Mouse (Mus musculus) thymus, postnatal 0 days (tissue): Measurements from ENCODE around the gene Emb. TPM values are rescaled to one million over a fixed set of nuclear protein-coding genes. Genes with fewer than 3 reads are reported as not detected.

Source experiments
- DNase-seq: peaks from one replicate; pipeline ENCODE4 v3.0.0-alpha.2; 2015; ENCODE audit warnings: low spot score
- polyA plus RNA-seq: library from polyadenylated mRNA; unstranded; fragments of >200 nt; fragmentation: Nextera tagmentation; extraction: Ambion mirVana; gene quantifications from 2 replicates; pipeline ENCODE4 v1.2.1, GENCODE M21; 2015

The Emb gene
- polyA plus RNA-seq, 1 experiment from 2014 or later, result 155 TPM

DNA sequence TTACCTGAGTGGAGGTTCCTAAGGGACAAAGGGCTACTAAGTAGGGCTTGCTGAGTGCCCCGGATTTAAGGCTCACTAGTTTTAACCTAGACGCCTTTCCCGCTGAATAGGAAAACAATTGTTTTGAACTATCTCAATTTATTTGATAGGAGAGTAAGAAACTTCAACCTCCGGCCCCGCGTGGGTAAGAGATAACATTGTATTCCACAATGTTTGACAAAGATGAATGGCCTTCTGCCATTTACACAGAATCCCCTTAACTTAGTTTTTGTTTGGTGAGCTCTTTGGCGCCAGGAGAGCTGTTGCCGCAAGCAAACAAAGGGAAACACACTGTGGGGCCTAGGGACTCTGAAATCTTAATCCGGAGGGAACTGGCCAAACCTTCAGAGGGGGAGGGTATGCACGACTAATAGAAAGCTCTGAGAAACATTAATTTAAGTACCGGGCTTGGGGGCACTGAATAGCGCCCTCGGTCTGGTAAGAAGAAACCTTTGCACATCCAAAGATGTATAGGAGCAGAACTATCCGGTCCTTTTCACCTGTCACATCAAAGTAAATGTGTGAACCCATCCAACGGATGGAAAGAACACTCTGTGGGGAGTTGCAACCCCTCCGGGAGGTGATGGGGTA, 11.7 kb downstream of the Emb start:
- DNase-seq, result no peak

DNA sequence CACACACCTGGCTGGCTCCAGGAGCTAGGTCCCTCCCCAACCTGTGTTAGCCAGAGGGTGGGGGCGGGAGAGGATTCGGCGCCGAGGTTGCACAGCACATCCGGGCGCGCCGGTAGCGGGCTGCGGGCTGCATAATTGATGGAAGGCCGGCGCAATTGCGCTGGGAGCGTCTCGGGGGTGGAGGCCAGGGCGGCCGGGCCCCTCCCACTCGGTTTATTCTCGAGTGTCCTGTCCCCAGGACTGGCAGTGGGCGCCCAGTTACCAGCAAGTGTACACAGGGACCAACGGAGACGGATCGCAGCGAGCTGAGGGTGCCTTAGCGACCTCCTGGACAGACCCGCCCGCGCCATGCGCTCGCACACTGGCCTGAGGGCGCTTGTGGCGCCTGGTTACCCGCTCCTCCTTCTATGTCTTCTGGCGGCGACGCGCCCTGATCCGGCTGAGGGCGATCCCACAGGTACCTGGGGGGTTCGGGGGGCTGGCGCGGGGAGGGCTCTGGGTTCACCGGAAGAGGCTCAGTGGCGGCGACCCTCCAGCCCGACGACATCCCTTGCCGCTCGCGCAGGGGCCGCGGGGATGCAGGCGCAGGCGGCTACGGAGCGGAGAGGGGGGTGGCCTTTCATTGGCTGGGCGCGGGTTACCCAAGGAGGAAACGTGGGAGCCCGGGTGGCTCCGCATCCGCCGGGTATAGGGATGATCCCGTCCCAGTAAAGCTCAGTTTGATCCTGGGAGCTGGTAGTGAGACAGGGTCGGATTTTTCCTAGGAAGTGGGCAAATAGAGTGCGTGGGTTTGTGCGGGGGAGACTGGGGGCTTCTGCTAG, 12.4 kb downstream of the Emb start, which contains the start of gene Gm17509:
TSS of gene Gm17509 (minus strand) at position 575 of the 821 bp plus-strand sequence.
- DNase-seq, result peak; percentile 85

DNA sequence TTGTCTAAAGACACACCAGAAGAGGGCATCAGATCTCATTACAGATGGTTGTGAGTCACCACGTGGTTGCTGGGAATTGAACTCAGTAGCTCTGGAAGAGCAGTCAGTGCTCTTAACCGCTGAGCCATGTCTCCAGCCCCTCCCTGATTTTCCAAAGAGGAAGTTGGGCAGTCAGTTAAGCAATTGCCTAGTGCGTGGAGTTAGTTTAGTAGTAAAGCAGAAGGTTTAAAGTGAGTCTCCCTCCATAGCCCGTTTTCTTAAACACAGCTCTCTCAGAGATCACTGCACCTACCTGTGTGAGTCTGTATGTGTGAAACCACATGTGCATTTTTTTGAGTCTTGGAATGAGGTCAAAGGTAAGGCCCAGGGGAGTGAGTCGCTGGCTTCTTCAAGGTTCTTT, 14.8 kb downstream of the Emb start:
- no peak for DNase-seq

DNA sequence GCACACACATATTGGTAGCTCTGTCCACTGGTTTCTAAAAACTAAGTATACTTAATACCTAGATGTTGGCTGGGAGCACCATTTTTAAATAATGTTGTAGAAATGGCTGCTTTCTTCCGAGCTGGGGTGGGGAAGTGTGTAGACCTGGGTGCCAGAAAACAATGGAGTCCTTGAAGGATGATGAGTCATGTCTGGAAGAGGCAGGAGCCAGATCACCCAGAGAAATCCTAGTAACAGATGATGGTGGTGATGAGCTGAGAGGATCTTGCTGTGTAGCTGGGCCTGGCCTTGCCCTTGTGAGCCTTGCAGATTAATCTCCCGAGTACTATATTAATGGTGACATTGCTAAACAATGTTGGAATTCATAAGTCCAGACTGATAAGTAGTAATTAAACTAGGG, 16.6 kb downstream of the Emb start:
- DNase-seq, result no peak

DNA sequence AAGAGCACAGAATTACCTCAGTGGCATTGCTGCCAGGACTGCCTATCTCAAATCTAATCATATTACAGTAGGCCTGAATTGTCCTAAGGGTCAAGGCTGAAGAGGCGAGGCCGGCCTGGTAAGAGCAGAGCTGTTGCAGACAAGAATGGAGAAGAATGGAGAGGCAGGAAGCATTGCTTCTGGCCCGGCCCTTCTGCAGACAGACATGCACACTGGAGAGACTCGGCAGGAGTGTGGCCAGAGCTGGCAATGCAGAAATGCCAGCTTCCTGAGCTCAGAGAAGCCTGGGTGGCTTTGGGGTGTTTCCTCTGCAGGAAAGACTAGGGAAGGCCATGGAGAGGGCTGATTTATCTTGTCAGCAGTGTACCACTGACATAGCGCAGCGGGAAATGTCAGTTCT, 17.2 kb downstream of the Emb start:
- no peak for DNase-seq

DNA sequence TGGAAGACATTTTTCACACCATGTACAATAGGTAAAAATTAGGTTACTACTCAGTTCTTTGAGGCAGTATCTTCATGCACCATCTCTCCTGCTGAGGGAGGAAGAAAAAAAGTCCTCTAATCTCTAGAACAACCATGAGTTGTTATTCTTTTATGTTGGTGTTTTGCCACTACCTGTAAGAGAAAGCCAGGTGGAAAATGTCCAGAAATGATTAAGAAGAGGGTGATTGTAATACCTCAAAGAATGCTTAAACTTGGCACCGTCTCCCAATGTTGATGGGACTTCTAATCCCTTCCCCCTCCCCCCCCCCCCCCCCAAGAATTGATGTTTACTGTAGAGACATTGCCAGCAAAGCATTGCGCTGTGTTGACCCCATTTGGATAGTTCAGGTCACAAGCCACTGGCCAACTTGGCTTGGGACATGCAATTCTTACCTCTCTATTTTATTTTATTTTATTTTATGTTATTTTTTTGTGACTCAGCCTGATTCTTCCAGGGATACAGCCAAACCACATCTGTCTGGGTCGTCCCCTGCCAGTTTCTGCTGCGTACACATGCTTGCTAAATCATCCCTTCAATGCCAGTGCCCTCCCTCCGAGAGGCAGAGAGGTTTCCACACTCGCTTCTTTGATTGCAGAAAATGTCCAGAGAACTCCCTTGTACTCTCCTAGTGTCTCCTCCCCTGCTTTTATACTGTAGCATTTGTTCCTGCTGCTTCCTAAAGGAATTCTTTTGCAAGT, 22.2 kb downstream of the Emb start:
- DNase-seq, result no peak

DNA sequence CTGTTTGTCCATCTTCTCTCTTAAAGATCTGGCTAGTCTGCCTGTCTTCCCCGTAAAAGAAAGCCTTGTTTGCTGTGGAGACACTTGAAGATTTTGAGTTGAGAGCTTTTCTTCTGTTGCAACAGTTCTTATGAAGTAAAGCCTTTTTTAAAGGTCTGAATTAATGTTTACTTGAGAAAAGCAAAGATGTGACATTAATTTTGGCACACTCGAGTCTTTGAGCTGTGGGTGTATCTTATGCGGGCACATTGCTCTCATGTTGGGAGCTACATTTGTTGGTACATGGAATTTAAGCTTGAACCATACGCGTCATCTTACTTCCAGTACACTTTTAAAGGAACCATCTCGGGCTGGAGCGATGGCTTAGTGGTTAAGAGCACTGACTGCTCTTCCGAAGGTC, 25.5 kb downstream of the Emb start:
- DNase-seq, result no peak

DNA sequence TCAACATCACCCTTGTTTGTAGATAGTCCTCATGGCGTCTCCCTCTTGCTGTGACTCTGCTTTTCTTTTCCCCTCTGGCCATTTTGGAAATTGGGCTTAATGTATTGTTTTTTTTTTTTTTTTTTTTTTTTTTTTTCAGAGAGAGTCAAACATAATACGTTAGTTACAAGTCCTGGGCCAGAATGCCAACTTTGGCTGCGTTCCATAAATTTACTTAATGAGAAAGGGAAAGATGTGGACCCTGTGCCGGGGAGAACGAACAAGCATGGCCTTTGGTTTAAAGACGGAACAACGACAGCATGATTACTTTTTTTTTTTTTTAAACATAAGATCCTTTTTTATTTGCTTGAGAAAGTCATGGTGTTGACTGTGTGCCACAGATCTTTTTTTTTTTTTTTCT, 26.1 kb downstream of the Emb start:
- no peak for DNase-seq

DNA sequence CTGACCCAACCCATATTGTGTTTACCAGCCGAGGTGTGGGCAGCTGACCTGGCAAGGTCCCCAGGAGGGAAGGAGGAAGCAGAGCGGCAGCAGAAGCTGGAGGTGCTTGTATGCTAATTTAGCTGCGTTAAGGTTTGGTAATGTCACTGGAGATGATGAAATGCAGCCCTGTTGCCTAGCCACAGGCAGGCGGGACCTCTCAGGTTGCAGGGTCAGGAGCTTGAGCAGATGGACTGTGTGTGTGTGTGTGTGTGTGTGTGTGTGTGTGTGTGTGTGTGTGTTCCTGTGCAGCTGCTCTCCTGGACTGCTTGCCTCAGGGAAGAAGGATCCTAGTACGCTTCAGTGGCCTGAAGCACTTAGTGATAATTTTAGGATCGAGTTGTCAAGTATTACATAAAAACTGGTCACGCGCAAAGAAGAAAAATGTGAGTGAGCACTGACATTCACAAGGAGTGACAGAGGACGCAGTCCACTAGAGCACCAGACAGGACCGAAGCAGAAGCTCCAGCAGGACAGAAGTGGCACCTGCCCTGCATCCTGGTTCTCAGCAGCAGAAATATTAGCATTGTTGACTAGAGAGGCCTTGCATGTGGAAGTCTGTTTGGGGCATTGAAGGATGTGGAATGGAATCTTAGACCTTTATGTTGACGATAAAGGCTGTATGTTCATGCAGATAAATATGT, 27.3 kb downstream of the Emb start:
- DNase-seq, result no peak

DNA sequence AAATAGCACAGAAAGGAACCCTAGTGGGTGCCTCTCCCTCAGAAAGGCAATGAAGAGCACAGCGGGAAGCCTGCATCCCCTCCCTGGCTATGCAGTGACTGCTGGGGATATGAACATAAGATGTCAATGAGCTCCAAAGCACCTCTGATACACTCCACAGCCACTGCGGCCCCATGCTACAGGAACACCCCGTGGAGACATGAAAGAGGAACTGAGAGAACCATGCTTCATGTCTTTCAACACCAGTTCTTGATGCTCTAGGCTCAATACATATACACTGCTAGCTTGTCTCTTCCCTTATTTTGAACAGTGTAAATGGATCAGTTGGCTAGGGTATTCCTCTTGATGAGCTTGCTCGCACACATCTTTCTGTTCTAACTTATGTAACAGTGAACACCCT, 28.8 kb downstream of the Emb start:
- DNase-seq, result no peak

DNA sequence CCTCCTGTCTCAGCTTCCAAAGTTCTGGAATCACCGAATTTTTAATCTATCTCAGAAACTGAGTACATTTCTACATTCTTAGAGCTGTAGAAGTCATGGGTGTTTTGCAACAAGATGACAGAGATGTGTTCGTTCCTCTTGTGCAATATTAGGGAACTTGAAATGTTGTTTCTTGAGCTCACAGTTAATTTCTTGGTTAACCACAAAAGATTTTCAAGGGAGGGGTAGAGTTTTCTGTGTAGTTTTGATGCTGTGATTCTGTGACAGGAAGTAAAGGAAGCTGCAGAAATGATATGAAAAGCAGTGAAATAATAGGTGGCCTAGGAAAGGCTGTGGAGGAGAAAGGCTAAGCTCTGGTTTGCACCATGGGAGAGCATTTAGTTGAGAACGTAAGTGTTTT, 33.7 kb downstream of the Emb start:
- peak; percentile 25 for DNase-seq

DNA sequence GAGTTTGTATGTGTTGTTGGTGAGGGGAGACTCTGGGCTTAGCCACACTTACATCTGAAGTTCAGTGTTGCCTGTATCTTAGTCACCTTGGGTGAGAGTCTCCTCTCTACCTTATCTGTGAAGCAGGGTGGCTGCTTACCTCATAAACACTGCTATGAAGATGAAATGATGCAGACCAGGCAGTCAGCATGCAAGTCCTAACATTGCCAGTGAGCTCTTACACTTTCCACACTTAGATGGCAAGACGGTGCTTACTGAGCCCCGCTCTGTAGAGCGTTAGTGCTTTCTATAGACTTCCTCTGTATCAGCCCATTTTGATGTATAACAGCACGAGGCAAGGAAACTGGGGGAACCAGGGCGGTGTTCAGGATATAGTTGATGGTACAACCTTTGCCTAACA, 34.3 kb downstream of the Emb start:
- peak; percentile 6 for DNase-seq

DNA sequence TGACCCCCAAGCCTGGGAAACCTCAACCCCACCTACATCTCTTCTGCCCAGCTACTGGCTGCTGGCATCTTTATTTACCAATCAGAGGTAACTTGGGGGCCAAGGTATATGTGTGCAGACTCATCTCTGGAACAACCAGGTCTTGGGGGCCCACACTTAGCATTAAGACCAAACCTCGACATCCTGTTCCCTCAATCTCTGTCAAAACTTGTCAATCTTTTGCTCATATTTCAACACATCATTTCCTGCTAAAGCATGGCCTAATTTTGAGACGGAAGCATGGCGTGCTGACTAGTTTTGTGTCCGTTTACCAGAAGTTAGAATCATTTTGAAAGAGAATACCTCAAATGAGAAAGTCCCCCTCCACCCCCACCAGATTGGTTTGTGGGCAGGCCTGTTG, 52.4 kb downstream of the Emb start:
- no peak for DNase-seq

DNA sequence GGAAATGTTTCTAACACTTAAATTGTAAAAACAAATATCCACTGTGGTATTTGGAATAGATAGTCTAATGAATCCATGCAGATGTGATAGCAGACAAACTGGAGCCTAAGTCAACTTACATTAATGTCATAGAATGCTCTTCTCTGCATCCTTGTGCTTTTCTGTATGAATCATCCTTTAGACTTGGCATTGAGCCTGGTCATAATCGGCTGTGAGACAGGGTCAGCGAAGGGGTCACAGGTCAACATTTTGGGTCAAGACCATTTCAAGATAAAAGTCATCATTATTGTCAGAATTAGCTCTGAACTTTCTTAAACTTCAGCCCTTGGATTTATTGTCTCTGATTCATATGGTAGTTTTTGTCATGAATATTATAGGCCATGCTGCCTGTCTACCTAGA, 57.8 kb downstream of the Emb start:
- no peak for DNase-seq

DNA sequence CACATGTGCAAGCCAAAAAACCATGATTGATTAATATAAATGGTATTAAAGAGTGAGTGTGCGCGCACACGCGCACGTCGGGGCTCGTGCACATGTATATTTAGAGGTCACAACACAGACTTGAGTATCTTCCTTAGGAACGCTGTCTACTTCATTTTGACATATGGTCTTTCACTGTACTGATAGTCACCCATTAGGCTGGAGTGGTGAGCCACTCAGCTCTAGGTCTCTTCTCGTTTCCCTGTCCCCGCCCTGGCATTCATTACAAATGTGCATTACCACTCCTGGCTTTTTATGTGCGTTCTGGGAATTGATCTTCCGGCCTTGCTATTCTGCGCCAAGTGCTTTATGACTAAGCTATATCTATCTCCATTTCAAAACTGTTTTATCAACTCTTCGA, 59.6 kb downstream of the Emb start:
- no peak for DNase-seq

DNA sequence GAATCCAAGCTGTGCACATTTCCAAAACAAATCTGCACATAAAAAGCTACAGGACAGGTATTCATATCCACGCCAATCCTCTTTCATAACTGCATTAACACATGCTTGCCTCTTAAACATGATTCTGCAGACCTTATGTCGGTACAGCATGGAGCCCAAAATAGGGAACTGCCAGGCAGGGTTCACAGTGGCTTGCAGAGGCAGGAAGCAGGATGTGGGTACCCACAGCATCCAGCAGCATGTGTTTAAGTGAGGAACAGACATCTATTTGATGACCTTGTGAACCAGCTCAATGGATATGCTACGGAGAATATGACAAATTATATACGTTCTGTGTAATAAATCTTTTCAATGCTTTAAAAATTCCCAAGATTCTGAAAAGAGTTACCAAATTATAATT, 75.7 kb downstream of the Emb start:
- DNase-seq, result peak; percentile 91

DNA sequence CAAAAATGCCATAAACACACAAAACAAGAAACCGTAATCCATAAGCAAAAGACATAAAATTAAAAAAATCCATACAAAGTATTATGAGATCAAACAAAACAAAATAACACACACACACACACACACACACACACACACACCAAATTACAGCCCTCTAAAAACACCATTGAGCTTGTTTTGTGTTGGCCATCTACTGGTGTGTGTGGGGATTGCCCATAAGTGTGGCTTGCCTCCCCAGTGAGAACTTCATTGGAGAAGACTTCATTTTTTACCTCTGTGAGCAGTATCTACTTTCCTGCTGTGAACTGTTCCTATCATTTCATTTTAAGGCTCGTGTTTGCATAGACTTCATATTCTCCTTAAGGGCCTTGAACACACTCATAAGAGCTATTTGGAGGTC, 78.6 kb downstream of the Emb start:
- DNase-seq, result peak; percentile 51

DNA sequence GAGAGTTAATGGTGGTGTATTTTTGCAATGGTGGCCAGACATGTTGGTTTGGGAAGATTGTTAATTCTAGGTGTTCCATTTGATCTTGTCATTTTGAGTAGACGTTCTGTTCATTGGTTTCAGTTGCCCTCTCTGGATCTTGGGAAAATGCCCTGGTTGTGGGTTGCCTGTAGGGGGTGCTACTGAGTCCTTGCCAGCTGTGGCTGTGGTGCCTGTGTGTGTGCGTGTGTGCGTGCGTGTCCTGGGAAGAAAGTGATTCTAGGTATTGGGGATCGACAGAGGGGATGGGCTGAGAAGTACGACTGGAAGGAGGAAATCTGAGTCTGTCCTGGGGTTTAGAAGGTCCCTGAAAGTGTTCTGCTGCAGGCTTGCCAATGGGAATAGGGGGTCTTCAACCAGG, 79.1 kb downstream of the Emb start:
- DNase-seq, result peak; percentile 35

DNA sequence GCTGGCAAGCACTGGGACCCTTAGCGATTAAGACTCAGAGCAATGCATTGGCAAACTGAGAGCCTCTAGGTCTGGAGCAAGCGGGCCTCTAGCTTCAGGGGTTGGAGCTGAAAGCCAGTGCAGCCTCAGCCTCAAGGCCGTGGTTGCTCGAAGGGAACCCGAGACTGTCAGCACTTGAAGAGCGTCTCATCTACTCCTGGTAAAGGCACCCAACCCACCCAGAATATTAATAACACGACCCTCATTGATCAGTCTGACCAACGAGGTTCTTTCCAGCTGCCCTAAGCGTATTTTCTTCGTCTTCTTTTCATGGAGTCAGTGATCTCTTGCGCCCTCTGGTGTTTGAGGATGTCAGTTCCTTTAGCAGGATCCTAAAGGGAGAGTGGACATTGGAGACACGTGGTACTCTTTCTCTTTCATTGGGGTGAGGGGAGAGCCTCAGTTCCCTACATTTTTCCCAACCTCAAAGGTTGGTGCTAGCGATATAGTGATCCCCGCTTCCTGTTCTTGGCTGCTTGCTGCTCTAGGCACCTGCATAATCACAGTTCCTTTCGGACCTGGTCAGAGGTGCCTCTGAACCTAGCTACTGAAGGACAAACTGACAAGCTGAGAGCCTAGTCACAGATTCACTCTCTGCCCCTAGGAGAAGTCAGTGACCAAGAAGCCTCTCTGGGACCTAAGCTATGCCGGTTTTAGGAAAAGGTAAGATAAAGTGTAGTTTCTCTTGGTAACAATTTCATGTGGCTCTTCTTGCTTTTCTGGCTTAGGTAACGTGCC, 81.3 kb downstream of the Emb start:
- peak; percentile 72 for DNase-seq

DNA sequence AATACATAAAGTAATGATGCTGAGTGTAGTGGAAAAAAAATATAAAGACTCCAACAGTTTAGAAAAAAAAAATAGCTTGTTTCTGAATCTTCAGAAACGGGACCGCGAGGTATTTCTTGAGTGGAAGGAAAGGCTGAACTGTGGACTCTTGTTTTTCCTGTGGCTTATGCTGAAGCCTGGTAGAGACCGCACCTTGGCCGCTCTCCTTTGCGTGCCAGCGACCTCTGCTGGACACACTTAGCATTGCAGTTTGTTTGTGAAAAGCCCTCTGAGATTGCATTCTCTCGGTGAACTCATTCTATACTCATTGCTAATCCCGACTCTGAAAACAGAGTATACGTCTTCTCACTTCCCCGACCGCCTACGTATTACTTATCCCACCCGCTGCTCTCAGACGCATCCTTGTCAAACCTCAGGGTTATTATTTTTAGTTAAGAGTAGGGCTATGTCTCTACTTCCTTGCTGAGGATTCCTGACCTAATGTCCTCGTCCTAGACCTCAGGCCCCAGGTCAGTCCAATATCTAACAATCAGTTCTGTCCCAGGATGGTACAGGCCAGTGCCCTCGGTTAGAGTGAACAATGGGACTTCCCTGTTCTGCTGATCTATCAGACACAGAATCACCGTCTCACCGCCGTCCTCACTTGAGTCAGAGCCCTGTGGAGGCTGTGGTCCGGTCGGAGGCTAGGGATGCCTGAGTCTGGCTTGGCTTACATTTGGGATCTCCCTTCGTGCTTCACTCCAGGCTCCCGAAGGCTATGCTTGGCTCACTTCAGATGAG, 103.3 kb downstream of the Emb start:
- DNase-seq, result peak; percentile 81
